Mouse (Mus musculus): ENCODE data around the gene Leng8. TPM values are rescaled to one million over a fixed set of nuclear protein-coding genes. Genes with fewer than 3 reads are reported as not detected.
A peak's percentile ranks its signal among the peaks of the same experiment; 100 is the strongest.

Leng8 gene
- polyA plus RNA-seq, 1 experiment = 56.6 TPM

- Histone ChIP-seq H3K36me3 (replicated peaks; ENCODE audit: low read length) (peaks cover 86% of the 10 kb centered on the region), H3K9me3 (no peaks in the 10 kb centered on the region), H3K4me3 (replicated peaks) (no peak overlapping the region), H3K4me1 (peaks cover 68% of the 10 kb centered on the region), H3K27me3 (replicated peaks) (no peaks in the 10 kb centered on the region)
- no peak for TF ChIP-seq FLI1 (IDR thresholded peaks at IDR 0.05; ENCODE audit: low read length)
- TF ChIP-seq GATA1 (IDR thresholded peaks at IDR 0.05; ENCODE audit: borderline replicate concordance, low read length) = no peak
Observed at GRCm38 (mm10) chr7:4145552-4146190, 8.8 kb downstream of the Leng8 start.

GRCm38 (mm10) chr7:4146241-4147180 is 9.7 kb downstream of the Leng8 start:
- peaks cover 74% of the 10 kb centered on the region for H3K4me1 ChIP-seq
- TF ChIP-seq FLI1 (IDR thresholded peaks at IDR 0.05; ENCODE audit: low read length) = no peak
- no peak for TF ChIP-seq GATA1 (IDR thresholded peaks at IDR 0.05; ENCODE audit: borderline replicate concordance, low read length)
- no peak overlapping the region for H3K4me3 ChIP-seq (replicated peaks)
- H3K9me3 ChIP-seq = no peaks in the 10 kb centered on the region
- peaks cover 86% of the 10 kb centered on the region for H3K36me3 ChIP-seq (replicated peaks; ENCODE audit: low read length)
- peaks cover 5% of the 10 kb centered on the region for H3K27me3 ChIP-seq (replicated peaks)

GRCm38 (mm10) chr7:4147371-4147770 is 10.5 kb downstream of the Leng8 start:
- Histone ChIP-seq H3K9me3 (no peaks in the 10 kb centered on the region), H3K4me3 (replicated peaks) (peak overlapping the region; percentile 82), H3K36me3 (replicated peaks; ENCODE audit: low read length) (peaks cover 84% of the 10 kb centered on the region), H3K4me1 (peaks cover 78% of the 10 kb centered on the region), H3K27me3 (replicated peaks) (peaks cover 6% of the 10 kb centered on the region)
- TF ChIP-seq GATA1 (IDR thresholded peaks at IDR 0.05; ENCODE audit: borderline replicate concordance, low read length) (no peak), FLI1 (IDR thresholded peaks at IDR 0.05; ENCODE audit: low read length) (no peak)

GRCm38 (mm10) chr7:4147836-4148235 is 11.0 kb downstream of the Leng8 start:
- H3K36me3 ChIP-seq (replicated peaks; ENCODE audit: low read length) = peaks cover 80% of the 10 kb centered on the region
- TF ChIP-seq GATA1 (IDR thresholded peaks at IDR 0.05; ENCODE audit: borderline replicate concordance, low read length) (no peak), FLI1 (IDR thresholded peaks at IDR 0.05; ENCODE audit: low read length) (no peak)
- H3K4me3 ChIP-seq (replicated peaks) = peak overlapping the region; percentile 97

GRCm38 (mm10) chr7:4148341-4149208 is 11.7 kb downstream of the Leng8 start:
- Histone ChIP-seq H3K9me3 (no peaks in the 10 kb centered on the region), H3K4me3 (replicated peaks) (peak overlapping the region; percentile 97), H3K4me1 (peaks cover 88% of the 10 kb centered on the region), H3K27me3 (replicated peaks) (peaks cover 6% of the 10 kb centered on the region), H3K36me3 (replicated peaks; ENCODE audit: low read length) (peaks cover 77% of the 10 kb centered on the region)
- TF ChIP-seq GATA1 (IDR thresholded peaks at IDR 0.05; ENCODE audit: borderline replicate concordance, low read length) (no peak), FLI1 (IDR thresholded peaks at IDR 0.05; ENCODE audit: low read length) (no peak)

More at GRCm38 (mm10) chr7:4147836-4148235, 11.0 kb downstream of the Leng8 start:
- Histone ChIP-seq H3K9me3 (no peaks in the 10 kb centered on the region), H3K27me3 (replicated peaks) (peaks cover 6% of the 10 kb centered on the region), H3K4me1 (peaks cover 82% of the 10 kb centered on the region)

GRCm38 (mm10) chr7:4149209-4150054 is 12.6 kb downstream of the Leng8 start:
- Histone ChIP-seq H3K36me3 (replicated peaks; ENCODE audit: low read length) (peaks cover 75% of the 10 kb centered on the region), H3K9me3 (no peaks in the 10 kb centered on the region), H3K27me3 (replicated peaks) (peaks cover 6% of the 10 kb centered on the region), H3K4me3 (replicated peaks) (peak overlapping the region; percentile 97), H3K4me1 (peaks cover 90% of the 10 kb centered on the region)
- TF ChIP-seq FLI1 (IDR thresholded peaks at IDR 0.05; ENCODE audit: low read length) (no peak), GATA1 (IDR thresholded peaks at IDR 0.05; ENCODE audit: borderline replicate concordance, low read length) (no peak)

- H3K36me3 ChIP-seq (replicated peaks; ENCODE audit: low read length) = peaks cover 72% of the 10 kb centered on the region
- H3K4me3 ChIP-seq (replicated peaks) = peak within 1 kb of the TSS; percentile 97
- peaks cover 90% of the 10 kb centered on the region for H3K4me1 ChIP-seq
- TF ChIP-seq FLI1 (IDR thresholded peaks at IDR 0.05; ENCODE audit: low read length) (no peak), GATA1 (IDR thresholded peaks at IDR 0.05; ENCODE audit: borderline replicate concordance, low read length) (no peak)
- peaks cover 6% of the 10 kb centered on the region for H3K27me3 ChIP-seq (replicated peaks)
- no peaks in the 10 kb centered on the region for H3K9me3 ChIP-seq
Observed at GRCm38 (mm10) chr7:4150059-4150541, 13.3 kb downstream of the Leng8 start, which contains the start of gene Leng9. Gene Leng9, minus strand, starts transcription at chr7:4150374.

- H3K4me1 ChIP-seq = peaks cover 90% of the 10 kb centered on the region
- H3K4me3 ChIP-seq (replicated peaks) = peak overlapping the region; percentile 97
- H3K27me3 ChIP-seq (replicated peaks) = peaks cover 6% of the 10 kb centered on the region
- H3K9me3 ChIP-seq = no peaks in the 10 kb centered on the region
- H3K36me3 ChIP-seq (replicated peaks; ENCODE audit: low read length) = peaks cover 68% of the 10 kb centered on the region
- TF ChIP-seq FLI1 (IDR thresholded peaks at IDR 0.05; ENCODE audit: low read length) = no peak
- TF ChIP-seq GATA1 (IDR thresholded peaks at IDR 0.05; ENCODE audit: borderline replicate concordance, low read length) = no peak
Observed at GRCm38 (mm10) chr7:4150811-4151221, 14.0 kb downstream of the Leng8 start.

Measured in megakaryocyte, embryonic 14.5 days (primary cell).